Mouse (Mus musculus) retina, adult 2 months (tissue): ENCODE results near the gene Tspan12.
"Not testable (repeated sequence)": the region's sequence is repeated elsewhere in the genome, so short reads cannot be mapped to it uniquely, and the experiment has no call there.

Experiments
- DNase-seq: peaks from one replicate; pipeline ENCODE4 v3.0.0-alpha.2; 2012; ENCODE audit warnings: low read depth, low spot score

Tspan12 gene

DNA sequence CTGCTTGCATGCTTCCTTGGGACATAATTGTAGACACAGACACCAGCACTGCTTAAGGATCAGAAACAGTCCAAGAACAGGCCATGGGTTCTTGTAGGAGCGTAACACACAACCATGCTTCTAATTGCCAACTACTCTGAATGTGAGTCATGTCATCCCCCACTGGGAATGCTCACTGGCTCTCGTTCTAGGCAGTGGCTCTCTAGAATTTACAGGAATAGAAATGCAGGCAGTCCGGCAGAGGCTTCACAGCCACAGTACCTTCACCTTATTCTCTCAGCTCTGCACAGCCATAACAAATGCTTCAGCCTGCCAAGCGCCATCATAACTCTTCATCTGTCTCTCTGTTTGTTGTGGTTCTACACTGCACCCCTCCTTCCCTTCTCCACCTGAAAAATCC, 23.9 kb downstream of the Tspan12 start:
- DNase-seq = no peak

GRCm38 (mm10) chr6:21828001-21828400, 24.3 kb downstream of the Tspan12 start:
- no peak for DNase-seq

DNA sequence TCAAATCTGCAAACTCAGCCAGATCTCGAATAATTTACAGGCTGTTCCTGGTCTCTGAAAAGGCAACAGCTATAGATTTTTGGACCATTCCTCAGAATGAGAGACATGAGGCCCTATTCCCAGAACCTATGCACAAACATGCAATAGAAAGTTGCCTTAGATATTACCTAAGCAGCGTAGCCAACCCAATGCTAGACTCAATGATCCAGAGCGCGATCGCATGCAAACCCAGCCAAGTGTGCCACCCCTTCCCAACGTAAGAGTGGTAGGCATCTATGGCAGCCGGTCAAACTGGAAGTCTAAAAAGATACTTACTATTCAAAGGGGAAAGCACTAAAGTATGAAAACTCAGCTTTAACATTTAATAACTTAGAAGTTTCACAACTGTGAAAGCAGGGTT, 28.6 kb downstream of the Tspan12 start:
- no peak for DNase-seq

GRCm38 (mm10) chr6:21823281-21823680, 29.0 kb downstream of the Tspan12 start:
- no peak for DNase-seq

DNA sequence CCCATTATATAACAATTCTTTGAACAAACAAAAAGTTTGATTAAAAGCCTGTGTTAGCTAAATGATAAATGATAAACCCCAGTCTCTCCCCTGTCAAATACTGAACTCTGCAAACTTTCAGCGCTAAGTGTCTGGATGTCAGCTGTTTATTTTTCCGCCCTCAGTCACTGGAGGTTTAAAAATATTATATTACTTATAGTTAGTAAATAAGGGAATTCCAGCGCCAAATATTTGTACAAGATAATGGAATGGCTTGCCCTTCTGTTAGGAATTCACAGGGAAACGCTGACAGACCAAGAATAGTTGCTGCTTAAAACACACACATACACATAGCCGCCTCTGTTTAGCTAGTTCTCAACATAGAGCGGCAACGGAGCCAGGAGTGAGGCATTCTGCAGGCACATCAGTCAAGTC, 29.6 kb downstream of the Tspan12 start:
- DNase-seq = no peak

- DNase-seq = no peak
Measured at GRCm38 (mm10) chr6:21818107-21818807, 34.1 kb downstream of the Tspan12 start.

DNA sequence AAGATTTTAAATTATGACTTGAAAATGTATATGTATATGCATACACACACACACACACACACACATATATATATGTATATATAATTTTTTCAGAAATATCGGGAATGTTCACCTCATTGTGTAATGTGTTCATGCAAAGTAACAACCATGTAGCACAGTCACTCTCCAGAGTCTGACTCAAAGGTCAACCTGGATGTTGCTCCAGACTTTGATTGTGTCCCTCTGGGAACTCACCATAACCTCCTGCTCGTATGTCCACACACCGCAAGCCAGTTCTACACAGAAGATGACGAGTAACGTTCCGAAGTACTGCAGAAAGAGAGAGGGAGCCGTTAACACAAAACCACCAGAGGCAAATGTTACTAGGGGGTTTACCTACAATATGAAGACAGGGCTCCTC, 46.3 kb downstream of the Tspan12 start:
- no peak for DNase-seq

DNA sequence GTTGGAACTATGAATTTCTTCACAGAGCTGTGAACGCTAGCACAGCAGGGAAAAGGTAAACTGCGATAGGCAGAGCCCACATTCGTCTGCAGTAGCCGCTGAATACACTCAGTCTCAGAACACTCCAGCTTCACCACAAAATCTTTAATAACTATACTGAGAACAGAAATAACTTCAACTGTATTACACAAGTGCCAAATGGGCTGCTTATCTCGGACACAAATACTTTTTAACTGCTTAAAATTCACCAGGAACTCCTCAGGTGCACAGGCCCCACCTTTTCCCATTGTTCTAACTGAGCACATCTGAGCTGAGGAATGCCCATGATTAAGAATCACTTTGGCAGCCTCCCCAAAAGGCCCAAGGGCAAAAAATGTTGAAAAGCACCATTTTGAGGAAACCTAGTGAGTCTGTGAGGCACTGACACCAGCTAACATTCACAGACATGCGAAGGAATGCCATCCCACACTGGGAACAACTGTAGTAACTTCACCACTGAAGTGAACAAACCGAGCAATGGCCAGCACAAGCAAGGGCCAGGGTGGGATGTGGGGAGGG, 47.2 kb downstream of the Tspan12 start:
- no peak for DNase-seq

- no peak for DNase-seq
Measured at GRCm38 (mm10) chr6:21803483-21804340, 48.6 kb downstream of the Tspan12 start.

DNA sequence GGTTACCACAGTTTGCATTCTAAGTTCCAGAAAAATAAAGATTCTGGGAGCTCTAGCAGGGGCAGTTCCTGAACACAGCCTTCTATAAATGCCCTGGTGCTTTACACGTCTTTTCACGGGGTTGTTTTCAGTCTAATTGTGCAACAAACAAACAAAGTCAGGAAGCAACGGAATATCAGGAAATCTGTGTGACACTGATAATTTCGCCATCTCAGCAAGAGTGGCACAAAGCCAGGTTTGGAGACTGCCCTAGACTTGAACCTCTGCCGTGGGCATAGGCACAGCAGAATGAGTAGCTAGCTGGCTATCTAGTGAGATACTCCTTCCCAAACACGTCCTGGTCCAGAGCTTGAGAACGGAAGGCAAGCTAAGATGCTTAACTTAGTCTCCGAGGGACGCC, 53.7 kb downstream of the Tspan12 start:
- no peak for DNase-seq

GRCm38 (mm10) chr6:21797087-21797486, 55.2 kb downstream of the Tspan12 start:
- no peak for DNase-seq

- no peak for DNase-seq
Measured at GRCm38 (mm10) chr6:21796413-21796812, 55.9 kb downstream of the Tspan12 start.

DNA sequence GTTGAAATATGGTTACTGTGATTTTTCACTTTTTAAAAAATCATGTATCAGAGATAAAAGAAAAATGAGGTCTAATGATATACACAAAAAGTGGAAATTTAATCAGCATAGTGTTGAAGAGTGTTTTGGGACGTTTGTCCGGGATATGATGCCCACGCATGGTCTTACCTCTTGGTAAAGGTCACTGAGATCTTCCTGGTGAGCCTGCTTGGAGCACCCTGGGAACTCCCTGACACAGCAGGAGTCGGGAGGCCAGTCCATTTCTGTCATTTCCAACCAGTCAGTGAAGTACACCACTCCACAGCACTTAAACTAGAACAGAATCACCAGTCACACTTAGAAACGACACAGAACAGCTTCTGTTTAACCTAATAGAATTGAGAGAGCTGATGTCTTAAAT, 56.9 kb downstream of the Tspan12 start:
- DNase-seq = no peak

DNA sequence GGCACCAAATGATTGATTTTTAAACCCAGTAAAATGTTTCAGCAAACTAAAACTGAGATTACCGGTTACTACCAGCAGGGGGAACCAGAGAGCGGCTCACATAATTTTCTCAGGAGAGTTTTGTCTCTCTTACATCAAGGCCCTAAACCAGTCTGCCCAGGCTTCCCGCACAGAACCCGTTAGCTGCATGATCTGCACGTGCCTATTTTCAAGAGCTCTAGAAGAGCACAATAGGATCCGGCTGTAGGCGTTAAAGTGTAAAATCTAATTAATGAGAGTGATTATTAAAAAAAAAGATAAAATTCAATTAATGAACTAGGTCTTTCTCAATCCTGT, 57.3 kb downstream of the Tspan12 start:
- no peak for DNase-seq

DNA sequence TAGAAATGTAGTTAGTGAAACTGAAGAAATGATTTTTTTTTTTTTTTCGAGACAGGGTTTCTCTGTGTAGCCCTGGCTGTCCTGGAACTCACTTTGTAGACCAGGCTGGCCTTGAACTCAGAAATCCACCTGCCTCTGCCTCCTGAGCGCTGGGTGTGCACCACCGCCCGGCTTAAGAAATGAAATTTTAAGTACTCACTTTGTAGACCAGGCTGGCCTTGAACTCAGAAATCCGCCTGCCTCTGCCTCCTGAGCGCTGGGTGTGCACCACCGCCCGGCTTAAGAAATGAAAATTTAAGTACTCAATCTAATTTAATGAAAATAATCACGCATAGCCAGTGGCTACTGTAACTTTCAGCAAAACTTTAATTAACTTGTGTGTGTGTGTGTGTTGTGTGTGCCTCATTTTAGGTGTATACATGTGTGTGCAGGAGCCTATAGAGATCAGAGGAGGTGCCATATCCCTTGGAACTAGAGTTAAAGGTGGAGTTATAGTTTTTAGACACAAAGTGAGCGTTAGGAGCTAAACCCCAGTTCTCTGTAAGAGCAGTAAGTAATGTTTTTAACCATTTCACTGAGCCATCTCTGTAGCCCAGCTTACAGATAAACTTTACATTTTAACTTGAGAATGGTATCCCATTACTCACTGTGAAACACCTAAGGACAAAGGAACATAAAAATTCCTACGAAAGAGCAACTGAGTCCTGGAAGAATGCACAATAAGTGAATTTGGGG, 57.8 kb downstream of the Tspan12 start:
- no peak for DNase-seq

- DNase-seq = no peak
Measured at GRCm38 (mm10) chr6:21791307-21791706, 61.0 kb downstream of the Tspan12 start.

DNA sequence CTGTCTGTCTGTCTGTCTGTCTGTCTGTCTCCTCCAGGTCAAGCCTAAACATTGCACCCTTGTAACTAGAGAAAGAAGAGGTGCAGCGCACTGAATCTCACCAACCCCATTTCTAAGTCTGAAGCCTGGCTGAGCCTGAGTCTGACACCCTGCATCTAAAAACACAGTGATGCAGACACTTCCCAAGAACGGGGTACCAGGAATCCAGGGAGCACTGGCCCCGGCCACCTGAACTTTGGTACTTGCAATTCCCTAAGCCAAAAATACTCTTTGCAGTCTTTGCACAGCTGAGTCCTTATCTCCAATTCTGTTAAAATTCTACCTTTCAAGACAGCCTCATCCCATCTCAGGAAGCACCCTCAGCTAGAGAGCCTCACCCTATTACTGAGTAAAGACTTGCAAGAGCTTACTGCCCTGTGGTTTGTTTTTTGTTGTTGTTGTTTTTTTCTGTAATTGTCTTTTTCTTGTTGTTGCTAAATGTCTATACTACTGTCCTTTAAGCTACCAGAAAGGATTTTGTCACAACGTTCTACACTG, 61.7 kb downstream of the Tspan12 start:
- no peak for DNase-seq

GRCm38 (mm10) chr6:21790036-21790435, 62.3 kb downstream of the Tspan12 start:
- DNase-seq = no peak

DNA sequence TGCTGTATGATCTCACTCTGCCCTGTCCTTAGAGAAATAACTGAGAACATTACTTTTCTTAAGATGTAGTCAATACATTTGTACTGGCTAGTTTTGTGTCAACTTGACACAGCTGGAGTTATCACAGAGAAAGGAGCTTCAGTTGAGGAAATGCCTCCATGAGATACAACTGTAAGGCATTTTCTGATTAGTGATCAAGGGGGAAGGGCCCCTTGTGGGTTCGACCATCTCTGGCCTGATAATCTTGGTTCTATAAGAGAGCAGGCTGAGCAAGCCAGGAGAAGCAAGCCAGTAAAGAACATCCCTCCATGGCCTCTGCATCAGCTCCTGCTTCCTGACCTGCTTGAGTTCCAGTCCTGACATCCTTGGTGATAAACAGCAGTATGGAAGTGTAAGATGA, 62.7 kb downstream of the Tspan12 start:
- DNase-seq = not testable (repeated sequence)

DNA sequence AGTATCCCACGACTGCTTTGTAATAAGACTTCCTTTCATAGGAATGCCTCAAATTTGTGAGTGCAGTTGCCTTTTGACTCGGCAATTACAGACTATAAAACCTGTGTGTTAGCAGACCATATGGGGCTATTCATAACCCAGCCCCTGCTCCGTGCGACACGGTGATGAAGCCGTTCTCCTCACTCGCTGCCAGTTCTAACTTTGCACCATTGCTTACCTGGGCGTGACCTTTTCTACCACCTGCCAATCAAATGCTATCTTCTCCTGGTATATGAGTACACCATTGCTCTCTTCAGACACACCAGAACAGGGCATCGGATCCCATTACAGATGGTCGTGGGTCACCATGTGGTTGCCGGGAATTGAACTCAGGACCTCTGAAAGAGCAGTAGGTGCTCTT, 64.6 kb downstream of the Tspan12 start:
- no peak for DNase-seq

GRCm38 (mm10) chr6:21787274-21787673, 65.0 kb downstream of the Tspan12 start:
- DNase-seq = no peak
